Mouse (Mus musculus) bone marrow macrophage, adult 2 months (primary cell): ENCODE data around the gene Lhpp.

Experiments used
- CTCF ChIP-seq: IDR thresholded peaks from 2 replicates; pipeline ENCODE4 v1.5.1; 2012; ENCODE audit warnings: low read depth, mild to moderate bottlenecking, low read length, moderate library complexity
- POLR2A ChIP-seq: IDR thresholded peaks from 2 replicates; pipeline ENCODE4 v1.6.1; 2012; ENCODE audit warnings: mild to moderate bottlenecking, low read depth, low read length, borderline replicate concordance

DNA sequence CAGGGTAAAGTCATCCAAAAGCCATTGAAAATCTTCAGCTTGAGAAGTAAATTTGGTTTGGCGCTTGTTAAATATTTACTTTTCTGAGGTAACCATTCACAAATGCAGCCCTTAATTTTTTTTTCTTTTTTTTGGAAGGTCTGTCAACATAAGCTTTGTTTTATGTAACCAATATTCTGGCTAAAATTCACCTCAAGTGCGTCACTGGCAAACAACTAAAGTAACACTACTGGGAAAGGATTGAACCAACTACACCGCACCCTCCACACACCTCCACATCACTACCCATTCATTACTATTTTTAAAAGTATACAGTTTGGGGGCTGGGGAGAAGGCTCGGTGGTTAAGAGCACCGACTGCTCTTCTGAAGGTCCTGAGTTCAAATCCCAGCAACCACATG is 35.8 kb upstream of the Lhpp start:
- TF ChIP-seq POLR2A, result no peak
- TF ChIP-seq CTCF, result no peak
